Mouse (Mus musculus) heart, embryonic 16.5 days (tissue): ENCODE data around the gene Tenm2. TPM values are rescaled to one million over a fixed set of nuclear protein-coding genes. Genes with fewer than 3 reads are reported as not detected.
A peak's percentile ranks its signal among the peaks of the same experiment; 100 is the strongest.

Source experiments
- ATAC-seq: fragments of 200-750 bp; cut with Nextera tagmentation; replicated peaks from 2 replicates; pipeline ENCODE4 v1.8.0; 2017; ENCODE audit warnings: moderate number of reproducible peaks; ENCODE audit not compliant: insufficient read depth, low FRiP score; ENCODE audit errors: extremely low read depth
- H3K27ac ChIP-seq: fragments of 300-500 bp; sonication (generic); 2 replicates; pipeline ENCODE4 v1.5.1; 2014; ENCODE audit warnings: mild to moderate bottlenecking, low read length, control low read depth, moderate library complexity
- H3K27me3 ChIP-seq: fragments of 300-500 bp; sonication (generic); 2 replicates; pipeline ENCODE4 v1.6.1; 2014; ENCODE audit warnings: low read length, mixed read lengths; ENCODE audit not compliant: control insufficient read depth, insufficient read depth
- H3K36me3 ChIP-seq: fragments of 300-500 bp; sonication (generic); 2 replicates; pipeline ENCODE4 v1.6.1; 2014; ENCODE audit not compliant: control insufficient read depth, insufficient read depth
- H3K4me1 ChIP-seq: fragments of 300-500 bp; sonication (generic); 2 replicates; pipeline ENCODE4 v1.6.1; 2014; ENCODE audit warnings: low read length, mixed read lengths; ENCODE audit not compliant: control insufficient read depth, insufficient read depth
- H3K4me2 ChIP-seq: fragments of 300-500 bp; sonication (generic); 2 replicates; pipeline ENCODE4 v1.6.1; 2014; ENCODE audit warnings: low read depth, mild to moderate bottlenecking, control low read depth, low read length
- H3K4me3 ChIP-seq: fragments of 300-500 bp; sonication (generic); 2 replicates; pipeline ENCODE4 v1.5.1; 2014; ENCODE audit warnings: mild to moderate bottlenecking, control low read depth, low read length
- H3K9ac ChIP-seq: fragments of 300-500 bp; sonication (generic); 2 replicates; pipeline ENCODE4 v1.6.1; 2014; ENCODE audit warnings: low read length, control low read depth
- H3K9me3 ChIP-seq: fragments of 300-500 bp; sonication (generic); replicated peaks from 2 replicates; pipeline ENCODE4 v1.6.1; 2016; ENCODE audit warnings: low read length; ENCODE audit not compliant: control insufficient read depth
- WGBS: fragments of 180-500 bp; shearing (Covaris S2); extraction: QIAGEN DNeasy Blood & Tissue Kit; methylation state at CpG from one replicate; pipeline ENCODE4 v1.1.7; 2014; 5-methylcytosine and 5-hydroxymethylcytosine counted together
- polyA plus RNA-seq: library from polyadenylated mRNA; unstranded; fragments of >200 nt; fragmentation: Nextera tagmentation; extraction: Ambion mirVana; gene quantifications from 2 replicates; pipeline ENCODE4 v1.2.1, GENCODE M21; 2015

Gene Tenm2
- polyA plus RNA-seq, 1 experiment from 2014 or later = 0.71 TPM

DNA sequence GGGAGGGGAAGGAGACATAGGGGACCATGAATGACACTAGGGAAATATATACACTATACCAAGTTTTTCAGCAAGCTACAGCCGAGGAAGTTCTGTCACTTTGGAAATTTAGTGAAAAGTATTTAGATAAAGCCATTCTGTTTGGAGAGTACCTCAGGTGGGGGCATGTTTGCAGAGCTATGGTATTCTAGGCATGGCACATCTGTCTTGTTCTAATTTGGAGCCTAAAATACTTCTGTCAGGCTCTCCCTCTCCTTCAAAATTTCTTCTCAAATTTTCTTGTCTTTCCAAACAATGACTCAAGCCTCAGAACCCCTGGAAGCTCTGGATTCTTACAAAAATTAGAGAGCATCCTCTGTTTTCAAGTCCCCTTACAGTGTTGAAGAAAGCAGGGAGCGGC, 13.0 kb downstream of the Tenm2 start:
- Histone ChIP-seq H3K27ac (no peak overlapping the region), H3K4me1 (no peaks in the 10 kb centered on the region), H3K4me2 (no peak overlapping the region), H3K4me3 (no peak overlapping the region), H3K36me3 (no peaks in the 10 kb centered on the region), H3K9me3 (no peaks in the 10 kb centered on the region), H3K9ac (no peak overlapping the region), H3K27me3 (peaks cover 16% of the 10 kb centered on the region; the same call in 1 of the 2 replicates)
- ATAC-seq = no peak
- 60% methylated on average over 2 of the region's 2 CpGs for WGBS

DNA sequence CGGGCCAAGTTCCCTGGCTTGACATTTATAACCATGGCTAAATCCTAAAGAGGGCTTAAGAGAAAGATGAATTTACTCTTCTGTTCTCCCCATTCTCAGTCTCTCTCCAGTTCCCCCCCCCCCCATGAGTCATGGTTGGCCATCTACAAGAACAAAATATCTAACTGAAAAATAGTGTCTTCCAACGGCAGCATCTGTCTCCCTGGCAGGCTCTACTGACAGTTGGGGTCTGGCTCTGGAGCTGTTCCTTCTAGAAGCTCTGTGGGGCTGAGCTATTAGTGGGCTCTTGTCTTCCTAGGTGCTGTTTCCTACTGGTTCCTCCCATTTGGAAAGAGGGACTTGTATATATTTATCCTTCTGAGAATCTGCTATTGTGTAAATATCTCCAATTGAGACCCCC, 13.7 kb downstream of the Tenm2 start:
- Histone ChIP-seq H3K36me3 (no peaks in the 10 kb centered on the region), H3K27me3 (peaks cover 13% of the 10 kb centered on the region; the same call in 1 of the 2 replicates), H3K9me3 (no peaks in the 10 kb centered on the region), H3K4me3 (no peak overlapping the region), H3K4me1 (no peaks in the 10 kb centered on the region), H3K4me2 (no peak overlapping the region), H3K27ac (no peak overlapping the region), H3K9ac (no peak overlapping the region)
- 70% methylated on average over 2 of the region's 2 CpGs for WGBS
- ATAC-seq = no peak

DNA sequence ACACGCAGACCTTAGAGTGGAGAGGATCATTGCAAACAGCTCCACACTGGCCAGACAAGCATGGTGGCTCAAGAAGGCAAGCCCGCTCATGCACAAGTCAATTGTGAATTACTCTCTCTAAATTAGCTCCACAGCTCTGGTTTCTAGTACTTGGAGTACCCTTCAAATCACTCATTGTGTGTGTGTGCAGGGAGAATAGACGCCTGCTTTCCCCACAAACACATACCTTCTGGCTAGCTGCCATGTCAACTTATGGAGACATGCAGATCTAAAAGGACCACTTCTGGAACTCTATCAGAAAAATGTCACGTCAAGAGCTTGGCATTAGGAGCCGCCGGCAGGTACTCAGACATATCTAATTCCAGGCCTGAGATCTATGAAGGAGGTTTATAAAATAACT, 14.8 kb downstream of the Tenm2 start:
- Histone ChIP-seq H3K9ac (no peak overlapping the region), H3K4me1 (no peaks in the 10 kb centered on the region), H3K4me2 (no peak overlapping the region), H3K27me3 (peaks cover 10% of the 10 kb centered on the region), H3K4me3 (no peak overlapping the region), H3K36me3 (no peaks in the 10 kb centered on the region), H3K9me3 (no peaks in the 10 kb centered on the region), H3K27ac (no peak overlapping the region)
- ATAC-seq = no peak
- 41% methylated on average over 6 of the region's 6 CpGs for WGBS

DNA sequence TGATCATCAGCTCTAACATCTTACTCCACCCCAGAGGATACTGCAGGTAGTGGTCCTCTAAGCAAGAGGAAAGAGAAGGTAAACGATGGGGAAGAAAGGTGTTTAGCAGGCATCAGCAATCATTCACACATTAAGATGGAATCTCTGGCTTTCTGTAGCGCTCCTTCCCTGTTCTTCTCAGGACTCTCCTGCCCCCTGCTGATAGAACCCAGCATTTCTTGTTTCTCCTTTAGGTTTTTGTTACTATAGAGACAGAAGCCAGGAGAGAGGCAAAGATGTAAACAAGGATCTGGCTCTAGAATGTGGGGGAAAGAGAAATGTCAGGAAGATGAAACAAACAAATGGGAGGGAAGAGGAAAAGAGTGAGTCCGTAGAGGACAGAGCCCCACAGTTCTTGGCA, 49.6 kb downstream of the Tenm2 start:
- no peak overlapping the region for H3K27ac ChIP-seq
- ATAC-seq = no peak
- H3K4me3 ChIP-seq = no peak overlapping the region
- no peaks in the 10 kb centered on the region for H3K27me3 ChIP-seq
- no peak overlapping the region for H3K4me2 ChIP-seq
- WGBS = 3% methylated on average over 3 of the region's 3 CpGs
- H3K9me3 ChIP-seq = no peaks in the 10 kb centered on the region
- no peaks in the 10 kb centered on the region for H3K36me3 ChIP-seq
- no peak overlapping the region for H3K9ac ChIP-seq
- H3K4me1 ChIP-seq = no peaks in the 10 kb centered on the region

DNA sequence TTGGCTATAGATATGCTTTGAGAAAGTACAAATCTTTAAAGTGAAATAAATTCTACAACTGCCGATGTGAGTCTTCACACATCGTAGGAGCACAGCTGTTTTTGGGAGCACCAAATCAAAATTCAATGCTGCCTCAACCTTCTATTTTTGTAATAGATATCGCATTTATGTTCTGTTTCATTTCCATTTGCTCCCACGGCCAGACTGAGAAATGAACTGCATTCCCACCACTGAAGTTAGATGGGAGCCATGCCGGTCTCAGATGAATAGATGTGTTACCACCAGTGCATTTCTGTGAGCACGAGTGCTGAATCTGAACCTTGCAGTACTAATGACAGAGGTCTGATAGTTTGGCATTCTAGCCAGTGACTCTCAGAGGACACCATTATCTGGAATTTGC, 58.3 kb downstream of the Tenm2 start:
- WGBS = 84% methylated on average over 6 of the region's 6 CpGs
- H3K4me1 ChIP-seq = no peaks in the 10 kb centered on the region
- no peaks in the 10 kb centered on the region for H3K36me3 ChIP-seq
- ATAC-seq = no peak
- H3K4me2 ChIP-seq = no peak overlapping the region
- H3K27ac ChIP-seq = no peak overlapping the region
- no peaks in the 10 kb centered on the region for H3K27me3 ChIP-seq
- no peak overlapping the region for H3K4me3 ChIP-seq
- no peaks in the 10 kb centered on the region for H3K9me3 ChIP-seq
- no peak overlapping the region for H3K9ac ChIP-seq

DNA sequence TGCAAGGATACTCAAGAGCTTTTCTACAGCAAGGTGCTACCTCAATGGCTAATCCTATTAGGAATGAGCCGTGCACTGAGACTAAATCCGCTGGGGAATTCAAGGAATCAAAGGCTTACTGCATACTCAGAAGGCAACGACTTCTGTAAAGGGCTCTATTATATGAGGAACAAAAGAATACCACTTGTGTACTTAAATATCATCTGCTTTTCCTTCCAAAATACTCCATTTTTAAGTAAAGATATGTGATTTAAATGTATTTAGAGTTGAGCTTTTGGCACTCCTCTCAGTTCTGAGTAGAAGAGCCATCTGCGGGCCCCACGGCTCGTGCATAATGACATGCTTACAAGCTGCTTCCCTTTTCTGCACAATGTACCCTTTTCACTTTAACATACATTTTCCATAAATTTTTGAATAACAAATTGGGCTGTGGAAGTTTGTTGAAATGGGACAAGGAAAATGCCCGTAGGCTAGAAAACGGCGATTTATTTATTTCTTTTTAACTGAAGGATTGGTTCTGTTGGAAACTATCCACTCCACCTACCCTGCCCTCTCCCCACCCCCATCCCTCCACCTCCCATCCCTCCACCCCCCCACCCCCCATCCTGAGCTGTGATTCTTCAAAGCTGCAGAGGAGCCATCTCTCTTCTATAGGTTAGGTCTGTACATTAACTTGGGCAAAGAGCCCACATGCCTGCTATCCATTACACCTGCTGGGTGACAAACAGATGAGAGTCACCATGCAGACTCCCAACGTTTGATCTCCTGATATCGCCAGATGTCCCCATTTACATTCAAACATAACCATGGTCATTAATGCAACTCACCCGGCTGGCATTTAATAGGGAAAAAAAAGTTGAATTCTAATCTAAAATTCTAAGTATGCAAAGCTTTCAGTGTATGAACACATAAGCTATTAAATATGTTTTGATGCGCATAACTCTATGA, 81.6 kb downstream of the Tenm2 start:
- Histone ChIP-seq H3K36me3 (no peaks in the 10 kb centered on the region), H3K27ac (no peak overlapping the region), H3K4me3 (no peak overlapping the region), H3K9me3 (no peaks in the 10 kb centered on the region), H3K4me2 (no peak overlapping the region), H3K9ac (no peak overlapping the region), H3K4me1 (no peaks in the 10 kb centered on the region), H3K27me3 (no peaks in the 10 kb centered on the region)
- ATAC-seq = no peak
- 57% methylated on average over 13 of the region's 13 CpGs for WGBS

DNA sequence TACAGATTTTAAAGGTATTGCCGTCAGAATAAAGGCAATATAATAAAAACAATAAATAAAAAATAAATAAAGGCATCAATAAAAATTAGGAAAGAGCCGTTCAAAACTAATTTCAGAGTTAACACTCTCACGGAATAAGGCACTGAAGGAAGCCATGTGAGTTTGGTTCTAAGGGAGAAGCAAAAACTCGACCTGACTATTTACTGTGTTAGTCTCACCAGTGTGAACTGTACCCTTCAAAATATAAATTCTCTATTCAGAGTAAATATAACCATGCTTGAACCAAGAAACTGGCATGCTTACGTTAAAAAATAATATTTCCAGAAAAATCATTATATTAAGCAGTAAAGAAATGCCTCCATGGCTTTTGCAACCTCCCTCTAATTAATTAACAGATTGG, 82.4 kb downstream of the Tenm2 start:
- Histone ChIP-seq H3K4me2 (no peak overlapping the region), H3K9ac (no peak overlapping the region), H3K9me3 (no peaks in the 10 kb centered on the region), H3K4me1 (no peaks in the 10 kb centered on the region), H3K36me3 (no peaks in the 10 kb centered on the region), H3K27ac (no peak overlapping the region), H3K27me3 (no peaks in the 10 kb centered on the region), H3K4me3 (no peak overlapping the region)
- no peak for ATAC-seq
- WGBS = 75% methylated on average over 5 of the region's 5 CpGs

DNA sequence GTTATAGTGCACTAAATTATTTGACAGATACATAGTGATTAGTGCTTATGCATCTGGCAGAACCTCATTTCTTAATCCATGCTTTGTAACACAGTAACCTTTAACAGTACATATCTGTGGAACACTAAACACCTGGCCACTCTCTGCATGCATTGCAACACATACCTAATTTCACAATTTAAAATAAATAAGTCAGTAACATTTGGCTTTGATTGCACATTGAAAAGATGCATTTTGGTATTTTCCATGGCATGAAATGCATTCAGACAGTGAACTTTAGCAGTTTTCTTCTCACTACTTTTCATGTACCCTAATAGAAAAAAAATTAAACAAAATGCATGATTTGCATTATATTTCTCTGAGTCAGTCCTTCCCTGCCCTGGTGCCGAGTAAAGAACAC, 85.8 kb downstream of the Tenm2 start:
- Histone ChIP-seq H3K4me3 (no peak overlapping the region), H3K4me1 (no peaks in the 10 kb centered on the region), H3K27me3 (no peaks in the 10 kb centered on the region), H3K9ac (no peak overlapping the region), H3K27ac (no peak overlapping the region), H3K4me2 (no peak overlapping the region), H3K36me3 (no peaks in the 10 kb centered on the region), H3K9me3 (no peaks in the 10 kb centered on the region)
- no peak for ATAC-seq
- 70% methylated on average over 1 of the region's 1 CpGs for WGBS

DNA sequence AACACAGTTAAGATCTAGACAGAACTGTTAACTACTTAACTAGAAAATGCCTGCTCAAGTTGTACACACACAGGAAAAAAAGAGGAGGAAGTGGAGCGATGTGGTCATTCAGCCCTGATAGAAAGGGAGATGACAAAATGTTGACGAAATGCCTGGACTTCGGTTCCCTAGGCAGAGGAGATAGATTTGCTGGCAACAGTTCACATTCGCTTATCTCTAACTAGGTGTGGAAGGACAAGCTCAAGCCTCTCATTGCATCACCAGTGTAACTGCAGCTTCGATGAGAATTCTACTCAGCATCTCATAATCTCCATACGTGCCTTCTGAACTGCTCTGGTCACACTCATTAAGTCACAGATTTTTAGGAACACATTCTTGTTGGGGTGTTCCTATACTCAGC, 91.8 kb downstream of the Tenm2 start:
- Histone ChIP-seq H3K27me3 (no peaks in the 10 kb centered on the region), H3K4me2 (peak overlapping the region; percentile 36), H3K27ac (peak overlapping the region; percentile 53), H3K4me3 (no peak overlapping the region), H3K4me1 (peaks cover 12% of the 10 kb centered on the region; the same call in 1 of the 2 replicates), H3K36me3 (no peaks in the 10 kb centered on the region), H3K9ac (no peak overlapping the region), H3K9me3 (no peaks in the 10 kb centered on the region)
- peak; percentile 93 for ATAC-seq
- WGBS = 20% methylated on average over 6 of the region's 6 CpGs
